Mouse (Mus musculus) CH12.LX (cell line): ENCODE measurements around the gene Mettl24. TPM values are rescaled to one million over a fixed set of nuclear protein-coding genes. Genes with fewer than 3 reads are reported as not detected.

Experiments used
- DNase-seq: peaks from one replicate; pipeline ENCODE4 v3.0.0-alpha.2; 2013; ENCODE audit errors: extremely low read depth
- H3K27ac ChIP-seq: 2 replicates; pipeline ENCODE4 v1.5.1; 2012; ENCODE audit warnings: low read depth, mild to moderate bottlenecking, control low read depth, moderate library complexity; ENCODE audit not compliant: insufficient read depth
- H3K27me3 ChIP-seq: replicated peaks from 2 replicates; pipeline ENCODE3; 2012; ENCODE audit warnings: inconsistent platforms
- H3K36me3 ChIP-seq, 2 experiments: replicated peaks in 1 of 2; 2 replicates each; pipeline versions ENCODE3 to v1.6.1; 2012; ENCODE audit warnings: inconsistent platforms in 1 of 2, low read length in 1 of 2, mild to moderate bottlenecking in 1 of 2, mixed read lengths in 1 of 2, moderate library complexity in 1 of 2; ENCODE audit not compliant: control insufficient read depth in 1 of 2, insufficient read depth in 1 of 2
- H3K4me1 ChIP-seq, 2 experiments: 2 replicates each; pipeline ENCODE4 v1.6.1; 2012; ENCODE audit warnings: inconsistent platforms in 1 of 2, moderate library complexity in 1 of 2; ENCODE audit not compliant: insufficient read depth in 2 of 2, control insufficient read depth in 1 of 2
- H3K4me2 ChIP-seq: 2 replicates; pipeline ENCODE4 v1.6.1; 2012; ENCODE audit warnings: low read depth, mild to moderate bottlenecking, control low read depth; ENCODE audit not compliant: poor library complexity, insufficient read depth, severe bottlenecking
- H3K4me3 ChIP-seq, 3 experiments: fragments of 150-350 bp in 1 of 3; sonication (generic) in 1 of 3; replicated peaks in 1 of 3; 2 replicates each; pipeline versions ENCODE3 to v1.5.1; 2011 to 2012; ENCODE audit warnings: low read depth in 2 of 3, low read length in 2 of 3, mild to moderate bottlenecking in 2 of 3, moderate library complexity in 2 of 3, control low read depth in 1 of 3, improper control_type of control experiment in 1 of 3, inconsistent platforms in 1 of 3, mixed read lengths in 1 of 3; ENCODE audit not compliant: poor library complexity in 1 of 3
- H3K79me2 ChIP-seq: replicated peaks from 2 replicates; pipeline ENCODE4 v1.6.1; 2012; ENCODE audit warnings: mild to moderate bottlenecking, moderate library complexity; ENCODE audit not compliant: control insufficient read depth, poor library complexity, insufficient read depth, severe bottlenecking; ENCODE audit errors: extremely low read depth
- H3K9ac ChIP-seq: 2 replicates; pipeline ENCODE4 v1.6.1; 2012; ENCODE audit warnings: low read depth, mild to moderate bottlenecking, control low read depth, moderate library complexity; ENCODE audit not compliant: insufficient read depth
- H3K9me3 ChIP-seq: replicated peaks from 2 replicates; pipeline ENCODE3; 2012; ENCODE audit warnings: low read length, inconsistent platforms, mixed read lengths
- BHLHE40 ChIP-seq: IDR thresholded peaks from 2 replicates; pipeline ENCODE4 v1.6.1; 2011; ENCODE audit warnings: mild to moderate bottlenecking, low read depth, low read length, improper control_type of control experiment
- CHD1 ChIP-seq: IDR thresholded peaks from 2 replicates; pipeline ENCODE4 v1.6.1; 2012; ENCODE audit warnings: low read depth, low read length, improper control_type of control experiment, inconsistent platforms
- CHD2 ChIP-seq: IDR thresholded peaks from 2 replicates; pipeline ENCODE4 v1.6.1; 2011; ENCODE audit warnings: low read length, improper control_type of control experiment
- E2F4 ChIP-seq: IDR thresholded peaks from 2 replicates; pipeline ENCODE4 v1.6.1; 2011; ENCODE audit warnings: low read depth, low read length, improper control_type of control experiment; ENCODE audit not compliant: insufficient replicate concordance
- EP300 ChIP-seq: IDR thresholded peaks from 2 replicates; pipeline ENCODE4 v1.6.1; 2011; ENCODE audit warnings: low read length, improper control_type of control experiment
- ETS1 ChIP-seq: conservative IDR thresholded peaks from 2 replicates; pipeline ENCODE4 v1.6.1; 2012; ENCODE audit warnings: low read depth, mild to moderate bottlenecking, inconsistent platforms, low read length, improper control_type of control experiment, moderate library complexity
- GABPA ChIP-seq: IDR thresholded peaks from 2 replicates; pipeline ENCODE4 v1.6.1; 2012; ENCODE audit warnings: low read depth, low read length, improper control_type of control experiment, inconsistent platforms; ENCODE audit not compliant: insufficient replicate concordance
- HCFC1 ChIP-seq: IDR thresholded peaks from 2 replicates; pipeline ENCODE4 v1.6.1; 2012; ENCODE audit warnings: low read depth, mild to moderate bottlenecking, inconsistent platforms, low read length, improper control_type of control experiment
- IRF4 ChIP-seq: IDR thresholded peaks from 2 replicates; pipeline ENCODE4 v1.6.1; 2014; ENCODE audit warnings: low read depth, mild to moderate bottlenecking, inconsistent platforms, low read length, improper control_type of control experiment
- JUN ChIP-seq: IDR thresholded peaks from 2 replicates; pipeline ENCODE4 v1.6.1; 2011; ENCODE audit warnings: low read depth, mild to moderate bottlenecking, low read length, improper control_type of control experiment, moderate library complexity; ENCODE audit not compliant: insufficient read depth
- JUND ChIP-seq: conservative IDR thresholded peaks from 2 replicates; pipeline ENCODE4 v1.6.1; 2011; ENCODE audit warnings: low read depth, low read length, improper control_type of control experiment
- MAFK ChIP-seq: IDR thresholded peaks from 2 replicates; pipeline ENCODE4 v1.6.1; 2011; ENCODE audit warnings: low read length, improper control_type of control experiment; ENCODE audit not compliant: insufficient replicate concordance
- MAX ChIP-seq: IDR thresholded peaks from 2 replicates; pipeline ENCODE4 v1.6.1; 2011; ENCODE audit warnings: low read length, improper control_type of control experiment
- MAZ ChIP-seq: IDR thresholded peaks from 2 replicates; pipeline ENCODE4 v1.6.1; 2012; ENCODE audit warnings: low read depth, mild to moderate bottlenecking, inconsistent platforms, low read length, improper control_type of control experiment, moderate library complexity
- MEF2A ChIP-seq: IDR thresholded peaks from 2 replicates; pipeline ENCODE4 v1.6.1; 2014; ENCODE audit warnings: low read depth, mild to moderate bottlenecking, inconsistent platforms, low read length, improper control_type of control experiment, borderline replicate concordance
- MXI1 ChIP-seq: IDR thresholded peaks from 2 replicates; pipeline ENCODE4 v1.6.1; 2011; ENCODE audit warnings: mild to moderate bottlenecking, low read depth, low read length, improper control_type of control experiment
- NRF1 ChIP-seq: IDR thresholded peaks from 2 replicates; pipeline ENCODE4 v1.6.1; 2014; ENCODE audit warnings: low read depth, mild to moderate bottlenecking, inconsistent platforms, low read length, improper control_type of control experiment, moderate library complexity
- PAX5 ChIP-seq: IDR thresholded peaks from 2 replicates; pipeline ENCODE4 v1.6.1; 2012; ENCODE audit warnings: low read length, inconsistent platforms, mixed read lengths
- POLR2A ChIP-seq: IDR thresholded peaks from 2 replicates; pipeline ENCODE4 v1.6.1; 2011; ENCODE audit warnings: low read depth, mild to moderate bottlenecking, improper control_type of control experiment, low read length
- POLR2AphosphoS2 ChIP-seq: IDR thresholded peaks from 2 replicates; pipeline ENCODE4 v1.6.1; 2011; ENCODE audit warnings: low read depth, low read length, improper control_type of control experiment
- RCOR1 ChIP-seq: conservative IDR thresholded peaks from 2 replicates; pipeline ENCODE4 v1.6.1; 2012; ENCODE audit warnings: low read depth, mild to moderate bottlenecking, inconsistent platforms, low read length, improper control_type of control experiment
- TBP ChIP-seq: conservative IDR thresholded peaks from 2 replicates; pipeline ENCODE4 v1.6.1; 2011; ENCODE audit warnings: low read depth, low read length, improper control_type of control experiment
- TCF12 ChIP-seq: IDR thresholded peaks from 2 replicates; pipeline ENCODE4 v1.6.1; 2014; ENCODE audit warnings: low read depth, mild to moderate bottlenecking, inconsistent platforms, low read length, improper control_type of control experiment
- USF1 ChIP-seq: IDR thresholded peaks from 2 replicates; pipeline ENCODE4 v1.6.1; 2014; ENCODE audit warnings: low read depth, mild to moderate bottlenecking, inconsistent platforms, low read length, improper control_type of control experiment
- USF2 ChIP-seq: conservative IDR thresholded peaks from 2 replicates; pipeline ENCODE4 v1.6.1; 2011; ENCODE audit warnings: low read depth, low read length, improper control_type of control experiment
- ZC3H11A ChIP-seq: IDR thresholded peaks from 2 replicates; pipeline ENCODE4 v1.6.1; 2012; ENCODE audit warnings: low read depth, mild to moderate bottlenecking, inconsistent platforms, low read length, improper control_type of control experiment
- ZMIZ1 ChIP-seq: IDR thresholded peaks from 2 replicates; pipeline ENCODE4 v1.6.1; 2012; ENCODE audit warnings: low read depth, mild to moderate bottlenecking, inconsistent platforms, low read length, improper control_type of control experiment
- ZNF384 ChIP-seq: IDR thresholded peaks from 2 replicates; pipeline ENCODE4 v1.6.1; 2012; ENCODE audit warnings: low read depth, low read length, improper control_type of control experiment, inconsistent platforms
- dilution Hi-C: fragments of 300-500 bp; cut with MboI; formaldehyde crosslinking; loops from 2 replicates; pipeline ENCODE4 v1.14.3; 2020; ENCODE audit warnings: low sequenced_read_pairs; ENCODE audit not compliant: extremely low pct_unique_long_range_greater_than_20kb, extremely low pct_ligation_motif_present
- in situ Hi-C: fragments of 300-500 bp; cut with MboI; formaldehyde crosslinking; loops from 3 replicates; pipeline ENCODE4 v1.14.3; 2019; ENCODE audit warnings: low sequenced_read_pairs, low pct_ligation_motif_present, low pct_unique_long_range_greater_than_20kb, mixed read lengths
- polyA plus RNA-seq: library from polyadenylated mRNA; unstranded; fragments of >175 nt; gene quantifications from 2 replicates; pipeline ENCODE4 v1.2.1, GENCODE M21; 2012; ENCODE audit warnings: low read depth; ENCODE audit not compliant: insufficient read length
- total RNA-seq, 2 experiments: library from RNA; depleted of rRNA; stranded (reverse); fragments of 300-350 nt in 1 of 2; fragments of >200 nt in 1 of 2; gene quantifications; 2 replicates each; pipeline ENCODE4 v1.2.3; 2012 to 2014

Gene Mettl24
- total and polyA plus RNA-seq, 3 experiments: not detected

GRCm38 (mm10) chr10:40720883-40721282 lies 37.8 kb downstream of the Mettl24 start:
- no peak overlapping the region for H3K9ac ChIP-seq
- dilution Hi-C loops (no loop called here), in situ Hi-C loops (no loop called here)
- H3K9me3 ChIP-seq: no peaks in the 10 kb centered on the region
- H3K79me2 ChIP-seq: no peaks in the 10 kb centered on the region
- no peaks in the 10 kb centered on the region for H3K36me3 ChIP-seq
- no peaks in the 10 kb centered on the region for H3K27me3 ChIP-seq
- no peak for TF ChIP-seq RCOR1
- TF ChIP-seq IRF4: no peak
- TF ChIP-seq MAZ: no peak
- TF ChIP-seq EP300: no peak
- TF ChIP-seq BHLHE40: no peak
- TF ChIP-seq ZNF384: no peak
- no peak for TF ChIP-seq USF2
- no peak for TF ChIP-seq USF1
- TF ChIP-seq TCF12: no peak
- no peak for TF ChIP-seq ZMIZ1
- no peak for TF ChIP-seq MXI1
- TF ChIP-seq MEF2A: no peak
- no peak for TF ChIP-seq JUND
- no peak for TF ChIP-seq E2F4
- no peak for TF ChIP-seq PAX5
- TF ChIP-seq JUN: no peak
- TF ChIP-seq GABPA: no peak
- TF ChIP-seq POLR2A: no peak
- no peak for TF ChIP-seq MAX
- no peak for TF ChIP-seq HCFC1
- H3K4me3 ChIP-seq: no peak overlapping the region
- no peak for DNase-seq
- H3K4me2 ChIP-seq: no peak overlapping the region
- H3K4me1 ChIP-seq: peaks cover 0 to 4% of the 10 kb centered on the region in 2 experiments; a peak in 2 of 4 replicates
- H3K27ac ChIP-seq: no peak overlapping the region

- Histone ChIP-seq H3K9me3 (no peaks in the 10 kb centered on the region), H3K27ac (no peak overlapping the region), H3K79me2 (no peaks in the 10 kb centered on the region), H3K9ac (no peak overlapping the region), H3K36me3 (no peaks in the 10 kb centered on the region), H3K4me1 (peaks cover 0 to 9% of the 10 kb centered on the region in 2 experiments; a peak in 2 of 4 replicates), H3K27me3 (no peaks in the 10 kb centered on the region), H3K4me2 (no peak overlapping the region), H3K4me3 (no peak overlapping the region)
- DNase-seq: no peak
- no peak for TF ChIP-seq ETS1
- no peak for TF ChIP-seq JUND
- TF ChIP-seq HCFC1: no peak
- no peak for TF ChIP-seq TBP
- TF ChIP-seq MAFK: no peak
- TF ChIP-seq CHD2: no peak
- no peak for TF ChIP-seq TCF12
- no peak for TF ChIP-seq IRF4
- no peak for TF ChIP-seq MAX
- TF ChIP-seq ZC3H11A: no peak
- TF ChIP-seq POLR2AphosphoS2: no peak
- TF ChIP-seq NRF1: no peak
- TF ChIP-seq CHD1: no peak
- dilution Hi-C loops (no loop called here), in situ Hi-C loops (no loop called here)
Measured at GRCm38 (mm10) chr10:40724342-40724741, 41.3 kb downstream of the Mettl24 start.
